Mouse (Mus musculus) intestine, postnatal 0 days (tissue): ENCODE measurements around the gene Nufip2. TPM values are rescaled to one million over a fixed set of nuclear protein-coding genes. Genes with fewer than 3 reads are reported as not detected.

Source experiments
- ATAC-seq: fragments of 200-750 bp; cut with Nextera tagmentation; 2 replicates; pipeline ENCODE4 v1.8.0; 2017; ENCODE audit warnings: mild to moderate bottlenecking, moderate TSS enrichment, moderate library complexity
- H3K27ac ChIP-seq: fragments of 300-500 bp; sonication (generic); 2 replicates; pipeline ENCODE4 v1.5.1; 2014; ENCODE audit warnings: mild to moderate bottlenecking, low read depth, low read length, moderate library complexity
- H3K27me3 ChIP-seq: fragments of 300-500 bp; sonication (generic); replicated peaks from 2 replicates; pipeline ENCODE4 v1.6.1; 2014; ENCODE audit warnings: low read length, mixed read lengths; ENCODE audit not compliant: control insufficient read depth, insufficient read depth
- H3K36me3 ChIP-seq: fragments of 300-500 bp; sonication (generic); 2 replicates; pipeline ENCODE4 v1.6.1; 2014; ENCODE audit warnings: mild to moderate bottlenecking, moderate library complexity; ENCODE audit not compliant: control insufficient read depth, insufficient read depth
- H3K4me1 ChIP-seq: fragments of 300-500 bp; sonication (generic); replicated peaks from 2 replicates; pipeline ENCODE4 v1.6.1; 2014; ENCODE audit warnings: antibody characterized with exemption, low read length, mixed read lengths; ENCODE audit not compliant: control insufficient read depth, insufficient read depth
- H3K4me2 ChIP-seq: fragments of 300-500 bp; sonication (generic); replicated peaks from 2 replicates; pipeline ENCODE4 v1.6.1; 2014; ENCODE audit warnings: low read depth, mild to moderate bottlenecking, moderate library complexity
- H3K4me3 ChIP-seq: fragments of 300-500 bp; sonication (generic); 2 replicates; pipeline ENCODE4 v1.5.1; 2014; ENCODE audit warnings: low read depth, low read length
- H3K9ac ChIP-seq: fragments of 300-500 bp; sonication (generic); 2 replicates; pipeline ENCODE4 v1.6.1; 2014; ENCODE audit warnings: mild to moderate bottlenecking, low read depth, low read length
- H3K9me3 ChIP-seq: fragments of 300-500 bp; sonication (generic); 2 replicates; pipeline ENCODE4 v1.6.1; 2016; ENCODE audit warnings: mixed run types; ENCODE audit not compliant: control insufficient read depth
- CTCF ChIP-seq: sonication (generic); IDR thresholded peaks from 2 replicates; pipeline ENCODE4 v1.5.1; 2016; ENCODE audit warnings: low read depth, mild to moderate bottlenecking, control low read depth, antibody characterized with exemption, moderate library complexity
- WGBS: fragments of 180-500 bp; shearing (Covaris S2); extraction: QIAGEN DNeasy Blood & Tissue Kit; methylation state at CpG from one replicate; pipeline ENCODE4 v1.1.7; 2014; 5-methylcytosine and 5-hydroxymethylcytosine counted together
- polyA plus RNA-seq: library from polyadenylated mRNA; unstranded; fragments of >200 nt; fragmentation: Nextera tagmentation; extraction: Ambion mirVana; gene quantifications from 2 replicates; pipeline ENCODE4 v1.2.1, GENCODE M21; 2015

The Nufip2 gene
- polyA plus RNA-seq, 1 experiment from 2014 or later, result 4.6 TPM

DNA sequence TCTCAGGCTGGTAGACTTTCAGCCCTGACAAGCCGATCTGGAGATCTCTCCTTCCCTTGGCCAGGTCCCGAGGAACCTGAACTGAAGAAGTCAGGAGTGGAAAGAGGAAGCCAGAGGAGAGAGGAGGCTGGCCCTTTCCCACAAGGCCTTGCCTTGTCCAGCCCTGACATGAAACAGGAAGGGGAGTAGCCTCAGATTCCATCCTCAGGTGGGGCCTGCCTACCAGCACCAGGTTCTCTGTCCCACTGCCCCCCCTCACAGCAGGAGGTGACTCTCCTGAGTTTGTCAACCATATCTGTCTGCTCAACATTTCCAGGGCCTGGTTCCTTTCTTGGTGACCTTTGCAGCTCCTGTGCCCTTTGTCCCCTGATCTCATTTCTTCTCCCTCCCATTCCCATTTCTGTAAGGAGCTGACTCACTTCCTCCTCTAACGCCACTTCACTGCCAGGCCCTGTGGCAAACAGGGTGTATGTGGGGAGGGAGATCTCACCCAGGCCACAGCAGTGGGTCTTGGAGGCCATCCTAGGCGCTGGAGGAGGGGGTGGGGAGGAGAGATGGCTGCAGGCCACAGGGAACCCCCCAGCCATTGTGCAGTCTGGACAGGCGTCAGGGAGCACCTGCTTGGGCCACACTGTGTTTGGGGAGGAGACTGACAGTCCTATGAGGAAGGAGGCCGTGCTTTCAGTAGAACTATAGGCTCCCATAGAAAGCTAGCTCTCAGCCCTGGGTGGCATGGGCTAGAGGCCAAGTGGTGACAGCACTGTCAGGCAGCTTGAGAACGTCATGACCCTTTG, 100.0 kb downstream of the Nufip2 start:
- 0 out of 2 replicates have a peak, but pooled peaks cover 4% of the 10 kb centered on the region for H3K36me3 ChIP-seq
- WGBS, result 19% methylated on average over 7 of the region's 7 CpGs
- H3K9me3 ChIP-seq, result no peaks in the 10 kb centered on the region
- ATAC-seq, result peak; percentile 92
- TF ChIP-seq CTCF, result no peak
- peak overlapping the region; percentile 48 for H3K4me2 ChIP-seq
- H3K4me1 ChIP-seq, result peaks cover 34% of the 10 kb centered on the region
- H3K9ac ChIP-seq, result peak overlapping the region; percentile 50
- no peak overlapping the region for H3K4me3 ChIP-seq
- H3K27ac ChIP-seq, result peak overlapping the region; percentile 98
- no peaks in the 10 kb centered on the region for H3K27me3 ChIP-seq

- TF ChIP-seq CTCF, result no peak
- Histone ChIP-seq H3K4me1 (peaks cover 36% of the 10 kb centered on the region), H3K4me3 (no peak within 1 kb of the TSS), H3K27ac (peak within 1 kb of the TSS; percentile 98), H3K9ac (peak within 1 kb of the TSS; percentile 50), H3K4me2 (no peak within 1 kb of the TSS), H3K36me3 (no peaks in the 10 kb centered on the region), H3K27me3 (no peaks in the 10 kb centered on the region), H3K9me3 (no peaks in the 10 kb centered on the region)
- WGBS, result 89% methylated on average over 5 of the region's 5 CpGs
- ATAC-seq, result no peak
Measured at GRCm38 (mm10) chr11:77787707-77788106, 101.8 kb downstream of the Nufip2 start, which contains the start of gene Gm10277. Gm10277 (minus strand) TSS chr11:77787747.

DNA sequence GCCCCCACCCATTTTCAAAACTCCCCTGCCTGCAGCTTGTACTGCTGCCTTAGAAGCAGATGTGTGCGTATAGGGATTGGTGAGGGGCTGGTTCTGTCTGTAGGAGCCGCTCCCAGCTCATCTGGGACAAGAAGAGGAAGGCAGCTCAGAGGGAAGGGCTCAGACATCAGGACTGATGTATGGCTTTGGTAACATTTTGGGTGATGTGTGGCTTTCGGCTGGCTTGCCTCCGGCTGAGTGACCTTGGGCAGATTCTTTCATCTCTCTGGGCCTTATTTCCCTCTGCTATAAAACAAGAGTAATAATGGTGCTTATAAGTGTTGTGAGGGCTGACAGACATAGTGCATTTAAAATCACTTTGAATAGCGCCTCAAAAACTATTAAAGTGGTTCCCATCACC, 103.6 kb downstream of the Nufip2 start:
- Histone ChIP-seq H3K4me2 (no peak overlapping the region), H3K9ac (no peak overlapping the region), H3K4me1 (peaks cover 24% of the 10 kb centered on the region), H3K27me3 (no peaks in the 10 kb centered on the region), H3K36me3 (no peaks in the 10 kb centered on the region), H3K4me3 (no peak overlapping the region), H3K27ac (no peak overlapping the region), H3K9me3 (no peaks in the 10 kb centered on the region)
- no peak for TF ChIP-seq CTCF
- ATAC-seq, result no peak
- 90% methylated on average over 5 of the region's 5 CpGs for WGBS

- Histone ChIP-seq H3K9ac (no peak overlapping the region), H3K9me3 (no peaks in the 10 kb centered on the region), H3K4me1 (peaks cover 17% of the 10 kb centered on the region; the same call in 1 of the 2 replicates), H3K36me3 (no peaks in the 10 kb centered on the region), H3K4me3 (no peak overlapping the region), H3K4me2 (no peak overlapping the region), H3K27me3 (no peaks in the 10 kb centered on the region), H3K27ac (peak overlapping the region; percentile 11; the same call in 1 of the 2 replicates)
- TF ChIP-seq CTCF, result no peak
- WGBS, result 37% methylated on average over 9 of the region's 9 CpGs
- no peak for ATAC-seq
Measured at GRCm38 (mm10) chr11:77790286-77790685, 104.3 kb downstream of the Nufip2 start.

DNA sequence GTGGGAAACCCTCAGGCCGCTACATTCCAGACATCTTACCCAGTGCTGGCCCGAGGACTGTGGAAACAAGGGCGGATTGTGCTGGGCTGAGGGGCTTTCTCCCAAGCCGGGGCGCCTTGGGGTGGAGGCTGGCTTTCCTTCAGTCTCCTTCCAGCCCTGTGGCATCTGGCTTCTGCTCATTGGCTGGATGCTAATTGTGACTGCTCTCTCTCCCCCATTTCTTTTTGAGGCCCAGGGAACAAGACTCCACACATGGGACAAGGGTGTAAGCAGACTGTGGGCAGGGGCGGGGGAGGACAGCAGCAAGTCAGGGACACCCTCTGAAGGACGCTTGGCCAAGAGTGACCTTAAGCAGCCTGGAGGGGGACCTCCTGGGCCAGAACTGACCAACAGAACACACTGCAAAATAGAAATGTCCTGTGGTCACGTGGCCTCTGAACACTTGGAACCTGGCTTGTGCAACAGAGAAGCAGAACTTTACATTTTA, 105.3 kb downstream of the Nufip2 start:
- H3K27ac ChIP-seq, result no peak overlapping the region; the same call in 1 of the 2 replicates
- no peak overlapping the region for H3K9ac ChIP-seq
- H3K4me1 ChIP-seq, result 0 out of 2 replicates have a peak, but pooled peaks cover 9% of the 10 kb centered on the region
- no peak for ATAC-seq
- H3K36me3 ChIP-seq, result no peaks in the 10 kb centered on the region; the same call in 1 of the 2 replicates
- no peaks in the 10 kb centered on the region for H3K27me3 ChIP-seq
- H3K4me3 ChIP-seq, result no peak overlapping the region
- H3K9me3 ChIP-seq, result no peaks in the 10 kb centered on the region
- 54% methylated on average over 8 of the region's 8 CpGs for WGBS
- TF ChIP-seq CTCF, result no peak
- H3K4me2 ChIP-seq, result no peak overlapping the region

Other genes with a start within 250 kb of the Nufip2 start
- gene Coro6, start 223.7 kb upstream of the Nufip2 start, polyA plus RNA-seq, result 0.18 TPM in 2 replicates
- gene Ankrd13b, start 196.5 kb upstream of the Nufip2 start, polyA plus RNA-seq, result 2.1 TPM in 2 replicates
- gene Git1, start 192.6 kb upstream of the Nufip2 start, polyA plus RNA-seq, result 21.2 and 21.9 TPM in 2 replicates
- 2.2 and 3.3 TPM in 2 replicates for gene Abhd15, start 171.0 kb upstream of the Nufip2 start, polyA plus RNA-seq
- gene Trp53i13, start 170.2 kb upstream of the Nufip2 start, polyA plus RNA-seq, result 20.2 and 22.9 TPM in 2 replicates
- not detected in 2 replicates for gene Gm10392, start 167.0 kb upstream of the Nufip2 start, polyA plus RNA-seq
- 8.6 and 9.3 TPM in 2 replicates for gene Taok1, start 78.3 kb upstream of the Nufip2 start, polyA plus RNA-seq
- gene Cryba1, start 39.1 kb downstream of the Nufip2 start, polyA plus RNA-seq, result not detected in 2 replicates
- 25.4 and 30.7 TPM in 2 replicates for gene Myo18a, start 77.1 kb downstream of the Nufip2 start, polyA plus RNA-seq
- gene Gm10277, start 101.6 kb downstream of the Nufip2 start, polyA plus RNA-seq, result 0.53 and 0.72 TPM in 2 replicates
- 45.7 and 57.1 TPM in 2 replicates for gene Pipox, start 207.9 kb downstream of the Nufip2 start, polyA plus RNA-seq
- gene Sez6, start 244.6 kb downstream of the Nufip2 start, polyA plus RNA-seq, result 0.77 and 0.80 TPM in 2 replicates